Mouse (Mus musculus) spleen, postnatal 10 days (tissue): ENCODE data around the gene Hist1h2ak.

Experiments
- DNase-seq, 2 experiments: peaks; one replicate each; pipeline ENCODE4 v3.0.0; 2021 to 2022; ENCODE audit warnings: low spot score in 2 of 2

The Hist1h2ak gene

GRCm38 (mm10) chr13:21778814-21779766 is 25.5 kb upstream of the Hist1h2ak start:
- peak; percentile 80 to 81 for DNase-seq

DNA sequence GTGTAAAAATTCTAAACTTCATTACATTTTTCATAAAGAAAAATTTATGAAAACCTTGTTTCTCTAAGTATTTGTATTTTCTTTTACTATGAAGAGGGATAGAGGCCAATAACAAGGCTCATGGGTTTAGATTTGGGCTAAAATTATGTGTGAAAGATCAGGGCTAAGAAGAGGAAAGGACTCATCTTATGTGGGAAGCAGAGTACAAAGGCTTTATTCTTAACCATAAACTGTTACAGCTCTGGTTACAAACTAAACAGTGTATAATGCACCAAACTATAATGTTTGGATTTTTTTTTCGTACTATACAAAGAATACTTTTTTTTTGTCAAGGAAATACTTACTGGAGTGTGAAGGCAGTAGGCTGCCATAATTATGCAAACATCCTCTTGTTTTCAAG is 2.1 kb upstream of the Hist1h2ak start:
- DNase-seq, result no peak

DNA sequence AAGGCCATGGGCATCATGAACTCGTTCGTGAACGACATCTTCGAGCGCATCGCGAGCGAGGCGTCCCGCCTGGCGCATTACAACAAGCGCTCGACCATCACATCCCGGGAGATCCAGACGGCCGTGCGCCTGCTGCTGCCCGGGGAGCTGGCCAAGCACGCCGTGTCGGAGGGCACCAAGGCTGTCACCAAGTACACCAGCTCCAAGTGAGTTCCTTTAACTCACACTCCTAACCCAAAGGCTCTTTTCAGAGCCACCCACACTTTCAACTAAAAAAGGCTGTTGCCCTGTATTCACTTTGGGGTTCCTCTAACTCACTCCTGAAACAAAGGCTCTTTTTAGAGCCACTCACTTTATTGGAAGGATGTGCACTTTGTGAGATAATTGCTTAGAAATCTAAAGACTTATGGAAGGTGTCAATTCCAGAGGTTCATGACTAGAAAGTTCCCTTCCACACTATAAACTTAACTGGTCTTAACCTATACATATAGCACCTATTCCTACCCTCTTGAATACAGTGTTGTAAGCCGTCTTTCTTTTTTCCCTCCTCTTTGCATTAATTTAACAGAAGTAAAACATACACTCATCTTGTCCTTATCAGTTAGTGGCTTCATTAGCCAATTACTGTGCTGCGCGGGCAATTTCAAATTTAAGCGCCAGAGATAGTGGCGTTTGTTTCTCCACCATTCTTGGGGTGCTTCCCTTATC is 821 bp upstream of the Hist1h2ak start:
- peak; percentile 61 to 81 for DNase-seq

DNA sequence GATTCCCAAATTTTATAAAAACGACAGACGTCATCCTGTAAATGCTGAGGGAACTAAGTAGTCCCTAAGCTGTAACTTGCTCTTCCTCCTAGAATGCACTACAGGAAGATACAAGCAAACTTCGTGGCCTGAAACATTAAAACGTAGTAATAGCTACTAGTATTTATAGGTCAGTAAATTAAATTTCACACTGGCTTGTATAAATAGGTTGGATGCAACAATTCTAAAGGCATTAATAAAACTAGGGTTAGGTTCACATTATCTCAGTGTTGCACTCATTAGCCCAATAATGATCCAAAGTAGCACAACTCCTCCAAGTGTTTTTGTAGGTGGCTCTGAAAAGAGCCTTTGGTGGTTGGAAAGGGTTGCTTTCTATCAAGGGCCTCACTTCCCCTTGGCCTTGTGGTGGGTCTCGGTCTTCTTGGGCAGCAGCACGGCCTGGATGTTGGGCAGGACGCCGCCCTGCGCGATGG is 540 bp downstream of the Hist1h2ak start:
- no peak for DNase-seq

- DNase-seq, result peak; percentile 49 to 56
Observed at GRCm38 (mm10) chr13:21752356-21752755, 1.3 kb downstream of the Hist1h2ak start.

- DNase-seq, result peak; percentile 24 to 35
Observed at GRCm38 (mm10) chr13:21751827-21752226, 1.8 kb downstream of the Hist1h2ak start.

- no peak for DNase-seq
Observed at GRCm38 (mm10) chr13:21751417-21751816, 2.2 kb downstream of the Hist1h2ak start.

DNA sequence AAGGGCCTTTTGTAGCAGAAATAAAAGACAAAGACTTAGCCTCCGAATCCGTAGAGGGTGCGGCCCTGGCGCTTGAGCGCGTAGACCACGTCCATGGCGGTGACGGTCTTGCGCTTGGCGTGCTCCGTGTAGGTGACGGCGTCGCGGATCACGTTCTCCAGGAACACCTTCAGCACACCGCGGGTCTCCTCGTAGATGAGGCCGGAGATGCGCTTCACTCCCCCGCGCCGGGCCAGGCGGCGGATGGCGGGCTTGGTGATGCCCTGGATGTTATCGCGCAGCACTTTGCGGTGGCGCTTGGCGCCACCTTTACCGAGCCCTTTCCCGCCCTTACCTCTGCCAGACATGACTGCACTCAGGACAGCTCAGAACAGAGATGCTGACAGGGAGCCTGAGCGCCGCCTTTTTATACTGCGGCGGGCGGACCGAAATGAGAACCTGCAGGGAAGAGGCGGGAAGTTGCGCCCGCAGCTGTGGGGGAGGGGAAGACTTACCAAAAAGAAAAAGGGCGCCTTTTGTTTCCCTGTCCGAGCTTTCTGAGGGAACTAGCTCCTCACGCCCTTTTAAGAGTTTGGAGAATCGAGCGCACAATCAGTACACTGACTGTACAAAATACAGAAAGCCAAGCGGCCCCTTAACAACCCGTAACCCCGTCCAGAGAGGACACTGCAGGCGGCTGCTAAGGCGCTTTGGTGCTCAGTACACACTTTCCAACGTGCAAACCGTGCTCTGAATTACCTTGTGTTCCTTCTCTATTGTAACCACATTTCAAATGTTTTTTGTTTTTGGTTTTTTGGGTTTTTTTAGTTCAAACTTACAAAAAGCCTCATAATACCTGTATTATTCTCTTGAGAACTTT is 3.2 kb downstream of the Hist1h2ak start, which contains the start of gene Hist1h4k:
Gene Hist1h4k (minus strand): TSS at position 347 of the 859 bp plus-strand sequence.
- DNase-seq, result peak; percentile 96 to 98

GRCm38 (mm10) chr13:21749387-21750158 is 4.1 kb downstream of the Hist1h2ak start:
- DNase-seq, result peak in 1 of 2 experiments; percentile 23

GRCm38 (mm10) chr13:21745006-21745405 is 8.6 kb downstream of the Hist1h2ak start:
- DNase-seq, result no peak

- DNase-seq, result peak; percentile 76 to 89
Observed at GRCm38 (mm10) chr13:21734906-21735767, 18.5 kb downstream of the Hist1h2ak start, which contains the start of gene Hist1h4j. TSS of gene Hist1h4j (plus strand) at chr13:21735064.

DNA sequence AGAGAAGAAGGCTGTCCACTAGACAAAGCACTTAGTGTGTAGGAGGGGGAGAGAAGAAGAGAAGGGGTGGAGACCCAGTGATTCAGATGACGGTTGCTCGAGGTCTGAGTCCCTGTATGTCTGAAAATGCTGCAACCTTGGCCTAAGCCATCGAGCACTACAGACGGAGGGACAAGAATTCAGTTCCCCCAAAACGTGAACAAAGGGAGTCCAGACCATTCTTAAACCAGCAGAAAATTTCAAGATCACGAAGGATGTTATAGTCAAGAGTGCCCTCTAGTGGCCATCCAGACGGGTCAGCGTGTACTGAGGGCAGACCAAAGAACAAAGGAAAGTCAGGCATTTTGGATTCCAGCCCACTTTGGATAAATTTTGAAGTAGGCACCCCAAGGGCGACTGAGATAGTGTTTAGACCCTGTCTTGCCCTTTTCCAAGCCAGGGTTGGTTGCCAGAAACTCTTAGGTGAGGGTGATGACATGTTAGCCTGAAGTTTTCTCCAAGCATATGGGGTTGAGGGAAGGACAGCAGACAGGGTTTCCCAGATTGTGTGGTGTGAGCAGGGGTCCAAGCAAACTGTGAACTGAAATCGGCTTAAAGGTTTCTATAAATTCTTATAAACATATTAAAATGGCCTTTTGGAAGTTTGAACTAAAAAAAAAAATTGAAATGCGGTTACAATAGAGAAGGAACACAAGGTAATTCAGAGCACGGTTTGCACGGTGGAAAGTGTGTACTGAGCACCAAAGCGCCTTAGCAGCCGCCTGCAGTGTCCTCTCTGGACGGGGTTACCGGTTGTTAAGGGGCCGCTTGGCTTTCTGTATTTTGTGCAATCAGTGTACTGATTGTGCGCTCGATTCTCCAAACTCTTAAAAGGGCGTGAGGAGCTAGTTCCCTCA is 19.4 kb downstream of the Hist1h2ak start:
- DNase-seq, result peak; percentile 77 to 83

DNA sequence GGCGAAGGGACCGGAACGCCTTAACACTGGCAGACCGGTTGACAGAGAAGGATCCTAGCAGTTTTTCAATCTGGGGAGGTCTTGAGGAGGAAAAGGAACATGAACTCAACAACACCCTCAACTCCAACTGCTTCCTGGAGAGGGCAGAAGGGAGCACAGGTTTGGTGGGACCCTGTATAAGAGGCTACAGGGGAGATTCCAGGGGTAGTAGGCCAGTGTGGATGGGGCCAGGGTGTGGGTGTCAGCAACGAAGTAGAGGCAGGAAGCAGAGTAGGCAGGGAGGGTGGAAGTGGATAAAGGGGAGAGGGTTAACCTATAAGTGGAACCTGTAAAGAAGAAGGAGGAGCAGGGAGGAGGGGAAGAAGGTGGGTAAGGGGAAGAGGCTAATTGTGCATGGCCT is 20.2 kb downstream of the Hist1h2ak start:
- DNase-seq, result peak in 1 of 2 experiments; percentile 29

- no peak for DNase-seq
Observed at GRCm38 (mm10) chr13:21729544-21729943, 24.1 kb downstream of the Hist1h2ak start.

DNA sequence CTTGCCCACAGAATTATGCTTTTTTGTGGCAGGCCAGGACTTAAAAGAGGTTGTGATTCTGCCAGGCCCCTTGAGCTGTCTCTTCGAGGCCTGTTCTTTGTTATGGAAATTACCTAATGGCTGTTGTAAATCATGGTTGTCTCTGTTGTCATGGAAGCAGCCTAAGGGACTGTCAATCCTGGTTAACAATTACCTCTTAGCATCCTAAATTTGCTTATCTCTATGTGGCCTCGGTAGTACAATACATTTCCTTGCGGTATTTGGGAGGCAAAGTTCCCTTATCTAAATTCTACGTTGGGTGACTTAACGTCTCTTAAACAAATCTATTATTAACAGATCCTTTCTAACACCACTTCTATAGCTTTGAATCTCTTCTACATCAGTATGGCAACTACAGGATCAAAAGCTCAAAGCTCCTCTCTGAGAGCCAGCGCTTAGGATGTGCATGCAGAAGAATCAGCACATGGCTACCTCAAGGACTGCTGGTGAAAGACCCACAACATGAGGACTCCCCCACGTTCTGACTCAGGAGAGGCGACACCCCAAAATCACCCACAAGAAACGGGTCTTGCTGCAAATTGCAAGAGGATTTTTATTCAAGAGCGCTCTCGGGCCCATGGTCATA is 25.6 kb downstream of the Hist1h2ak start:
- no peak for DNase-seq

- peak in 1 of 2 experiments; percentile 51 for DNase-seq
Observed at GRCm38 (mm10) chr13:21722993-21723836, 30.4 kb downstream of the Hist1h2ak start.

DNA sequence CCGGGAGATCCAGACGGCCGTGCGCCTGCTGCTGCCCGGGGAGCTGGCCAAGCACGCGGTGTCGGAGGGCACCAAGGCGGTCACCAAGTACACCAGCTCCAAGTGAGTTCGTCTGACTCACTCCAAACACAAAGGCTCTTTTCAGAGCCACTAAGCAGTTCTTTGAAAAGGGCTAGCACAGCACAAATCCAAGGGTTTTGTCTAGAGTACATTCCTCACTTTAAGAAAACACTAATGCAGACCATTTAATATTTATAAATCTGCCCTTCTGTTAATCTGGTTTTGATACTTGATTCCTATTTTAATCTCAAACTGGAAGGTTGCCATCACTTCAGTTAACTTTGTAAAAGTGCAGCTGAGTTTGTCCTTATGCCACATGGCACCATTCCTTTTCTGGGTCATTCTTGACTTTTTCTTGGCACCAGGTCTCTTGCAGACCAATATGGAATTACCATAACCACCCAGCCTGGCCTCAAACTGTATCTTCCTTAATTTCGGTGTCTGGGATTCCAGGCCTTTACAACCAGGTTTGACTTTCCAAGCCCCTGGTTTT is 31.2 kb downstream of the Hist1h2ak start:
- DNase-seq, result peak in 1 of 2 experiments; percentile 33
